Mouse (Mus musculus) lung, embryonic 16.5 days (tissue): Measurements from ENCODE around the gene Tulp1. TPM values are rescaled to one million over a fixed set of nuclear protein-coding genes. Genes with fewer than 3 reads are reported as not detected.
"Not testable (repeated sequence)": the region's sequence is repeated elsewhere in the genome, so short reads cannot be mapped to it uniquely, and the experiment has no call there.

Experiments
- ATAC-seq: fragments of 200-750 bp; cut with Nextera tagmentation; 2 replicates; pipeline ENCODE4 v1.8.0; 2017; ENCODE audit warnings: low read depth, mild to moderate bottlenecking, moderate library complexity
- H3K27ac ChIP-seq: fragments of 300-500 bp; sonication (generic); 2 replicates; pipeline ENCODE4 v1.5.1; 2014; ENCODE audit warnings: mild to moderate bottlenecking, control low read depth, low read length
- H3K27me3 ChIP-seq: fragments of 300-500 bp; sonication (generic); 2 replicates; pipeline ENCODE4 v1.6.1; 2014; ENCODE audit warnings: low read depth, low read length, mixed read lengths; ENCODE audit not compliant: control insufficient read depth, insufficient read depth
- H3K36me3 ChIP-seq: fragments of 300-500 bp; sonication (generic); 2 replicates; pipeline ENCODE4 v1.6.1; 2014; ENCODE audit warnings: low read length; ENCODE audit not compliant: control insufficient read depth, insufficient read depth
- H3K4me1 ChIP-seq: fragments of 300-500 bp; sonication (generic); replicated peaks from 2 replicates; pipeline ENCODE4 v1.6.1; 2014; ENCODE audit warnings: low read length, mixed read lengths; ENCODE audit not compliant: control insufficient read depth, insufficient read depth
- H3K4me2 ChIP-seq: fragments of 300-500 bp; sonication (generic); 2 replicates; pipeline ENCODE4 v1.6.1; 2014; ENCODE audit warnings: low read depth, low read length, control low read depth
- H3K4me3 ChIP-seq: fragments of 300-500 bp; sonication (generic); 2 replicates; pipeline ENCODE4 v1.5.1; 2014; ENCODE audit warnings: mild to moderate bottlenecking, low read length, control low read depth
- H3K9ac ChIP-seq: fragments of 300-500 bp; sonication (generic); 2 replicates; pipeline ENCODE4 v1.6.1; 2014; ENCODE audit warnings: low read length, control low read depth
- H3K9me3 ChIP-seq: fragments of 300-500 bp; sonication (generic); 2 replicates; pipeline ENCODE4 v1.6.1; 2016; ENCODE audit warnings: low read length; ENCODE audit not compliant: control insufficient read depth
- WGBS: fragments of 180-500 bp; shearing (Covaris S2); extraction: QIAGEN DNeasy Blood & Tissue Kit; methylation state at CpG from one replicate; pipeline ENCODE4 v1.1.7; 2014; 5-methylcytosine and 5-hydroxymethylcytosine counted together
- polyA plus RNA-seq: library from polyadenylated mRNA; unstranded; fragments of >200 nt; fragmentation: Nextera tagmentation; extraction: Ambion mirVana; gene quantifications from 2 replicates; pipeline ENCODE4 v1.2.1, GENCODE M21; 2015

The Tulp1 gene
- polyA plus RNA-seq, 1 experiment from 2014 or later, result 7.6 TPM

GRCm38 (mm10) chr17:28332915-28333546 lies 32.0 kb downstream of the Tulp1 start:
- H3K4me2 ChIP-seq, result no peak overlapping the region
- no peaks in the 10 kb centered on the region for H3K9me3 ChIP-seq
- peak; percentile 11; the same call in 1 of the 2 replicates for ATAC-seq
- peak overlapping the region; percentile 54 for H3K27ac ChIP-seq
- H3K36me3 ChIP-seq, result peaks cover 40% of the 10 kb centered on the region
- H3K4me3 ChIP-seq, result no peak overlapping the region
- WGBS, result 47% methylated on average over 31 of the region's 31 CpGs
- no peaks in the 10 kb centered on the region for H3K27me3 ChIP-seq
- peaks cover 23% of the 10 kb centered on the region for H3K4me1 ChIP-seq
- H3K9ac ChIP-seq, result no peak overlapping the region

- Histone ChIP-seq H3K4me1 (peaks cover 30% of the 10 kb centered on the region), H3K4me3 (no peak overlapping the region), H3K9me3 (no peaks in the 10 kb centered on the region), H3K36me3 (peaks cover 35% of the 10 kb centered on the region), H3K27me3 (no peaks in the 10 kb centered on the region), H3K27ac (0 out of 2 replicates have a peak overlapping the region, but pooled peaks have one; percentile 22), H3K9ac (no peak overlapping the region), H3K4me2 (no peak overlapping the region)
- 46% methylated on average over 13 of the region's 13 CpGs for WGBS
- ATAC-seq, result no peak
These were observed 32.7 kb downstream of the Tulp1 start for GRCm38 (mm10) chr17:28332113-28332914.

DNA sequence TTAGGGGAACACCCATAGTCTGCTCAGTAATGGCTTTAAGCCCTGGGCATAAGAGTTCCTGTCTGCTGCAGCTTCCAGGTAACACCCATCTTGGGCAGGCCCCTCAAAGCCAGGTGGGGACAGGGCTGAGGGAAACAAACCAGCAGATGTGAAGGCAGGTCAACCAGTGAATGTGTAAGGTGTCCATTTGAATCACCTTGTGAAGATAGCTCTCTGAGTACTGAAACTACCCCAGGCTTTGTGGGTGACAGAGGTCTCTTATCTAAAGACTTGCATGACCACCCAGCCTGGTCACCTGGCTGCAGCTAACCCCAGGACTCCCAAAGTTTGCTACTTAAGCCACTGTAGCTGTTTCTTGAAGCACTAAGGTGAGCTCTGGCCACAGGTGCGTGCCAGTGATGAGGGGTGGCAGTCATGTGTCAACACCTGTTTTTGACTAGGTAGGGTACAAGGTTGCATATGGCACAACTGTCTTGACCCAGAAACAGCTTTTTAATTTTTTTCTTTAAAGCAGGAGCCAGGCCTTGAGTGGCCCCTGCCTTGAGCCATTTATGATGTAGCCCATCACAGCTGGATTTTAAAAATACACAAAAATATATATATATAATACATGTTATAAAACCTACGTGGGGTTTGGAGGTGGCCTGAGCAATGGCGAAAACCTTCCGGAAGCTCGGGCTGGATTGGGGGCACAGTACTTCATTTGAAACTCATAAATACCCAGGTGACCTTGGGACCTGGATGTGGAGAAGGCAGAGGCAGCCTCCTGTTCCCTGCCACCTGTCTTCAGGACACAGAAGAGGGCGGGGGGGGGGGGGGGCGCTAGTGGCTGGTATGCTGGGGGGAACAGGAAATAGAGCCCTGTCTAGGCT lies 33.5 kb downstream of the Tulp1 start:
- Histone ChIP-seq H3K9ac (no peak overlapping the region), H3K4me3 (no peak overlapping the region), H3K36me3 (peaks cover 32% of the 10 kb centered on the region), H3K4me2 (no peak overlapping the region), H3K27me3 (no peaks in the 10 kb centered on the region), H3K27ac (no peak overlapping the region), H3K9me3 (no peaks in the 10 kb centered on the region), H3K4me1 (peaks cover 31% of the 10 kb centered on the region)
- 38% methylated on average over 5 of the region's 7 CpGs for WGBS
- ATAC-seq, result no peak

- H3K27ac ChIP-seq, H3K27me3 ChIP-seq, ATAC-seq, H3K9me3 ChIP-seq, H3K9ac ChIP-seq: not testable (repeated sequence)
- H3K36me3 ChIP-seq, result peaks cover 28% of the 10 kb centered on the region
- H3K4me1 ChIP-seq, result peaks cover 31% of the 10 kb centered on the region
- H3K4me3 ChIP-seq, result peak overlapping the region; percentile 14; the same call in 1 of the 2 replicates
- H3K4me2 ChIP-seq, result peak overlapping the region; percentile 80; the same call in 1 of the 2 replicates
- WGBS, result 32% methylated on average over 6 of the region's 8 CpGs
These were observed 34.4 kb downstream of the Tulp1 start for GRCm38 (mm10) chr17:28330590-28330989.

- Histone ChIP-seq H3K4me2 (peak overlapping the region; percentile 80), H3K27ac (0 out of 2 replicates have a peak overlapping the region, but pooled peaks have one; percentile 7), H3K36me3 (peaks cover 27% of the 10 kb centered on the region), H3K9ac (peak overlapping the region; percentile 100), H3K4me3 (peak overlapping the region; percentile 96), H3K9me3 (no peaks in the 10 kb centered on the region), H3K27me3 (no peaks in the 10 kb centered on the region), H3K4me1 (peaks cover 31% of the 10 kb centered on the region)
- no peak for ATAC-seq
- WGBS, result 24% methylated on average over 2 of the region's 2 CpGs
These were observed 34.8 kb downstream of the Tulp1 start for GRCm38 (mm10) chr17:28330232-28330546.

GRCm38 (mm10) chr17:28329503-28330231 lies 35.4 kb downstream of the Tulp1 start:
- Histone ChIP-seq H3K4me1 (peaks cover 31% of the 10 kb centered on the region), H3K27ac (peak overlapping the region; percentile 96), H3K36me3 (peaks cover 31% of the 10 kb centered on the region), H3K27me3 (no peaks in the 10 kb centered on the region), H3K9me3 (no peaks in the 10 kb centered on the region; the same call in 1 of the 2 replicates), H3K4me3 (peak overlapping the region; percentile 96), H3K9ac (peak overlapping the region; percentile 100), H3K4me2 (peak overlapping the region; percentile 80)
- ATAC-seq, result no peak
- 4% methylated on average over 4 of the region's 4 CpGs for WGBS

DNA sequence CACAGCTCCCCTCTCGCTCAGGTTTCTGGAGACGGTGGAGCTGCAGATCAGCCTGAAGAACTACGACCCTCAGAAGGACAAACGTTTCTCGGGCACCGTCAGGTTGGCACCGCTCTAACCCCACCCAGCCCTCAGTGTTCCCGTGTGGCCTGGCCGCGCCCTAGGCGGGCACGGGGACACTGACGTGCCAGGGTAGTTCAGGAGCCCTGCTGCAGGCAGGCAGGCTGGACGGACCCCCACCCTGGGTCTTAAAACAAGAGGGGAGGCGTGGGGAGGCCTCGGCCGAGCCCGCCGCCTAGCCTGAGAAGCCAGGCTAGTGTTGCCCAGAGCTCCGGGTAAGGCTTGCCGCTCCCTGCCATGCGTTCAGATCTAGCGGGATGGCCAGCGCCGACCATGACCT lies 36.1 kb downstream of the Tulp1 start:
- WGBS, result 1% methylated on average over 21 of the region's 25 CpGs
- Histone ChIP-seq H3K27me3 (no peaks in the 10 kb centered on the region), H3K4me2 (peak overlapping the region; percentile 80), H3K4me3 (peak overlapping the region; percentile 96), H3K4me1 (peaks cover 28% of the 10 kb centered on the region), H3K27ac (peak overlapping the region; percentile 96), H3K9ac (peak overlapping the region; percentile 100), H3K9me3 (peaks cover 4% of the 10 kb centered on the region; the same call in 1 of the 2 replicates), H3K36me3 (peaks cover 35% of the 10 kb centered on the region)
- ATAC-seq, result peak; percentile 12; the same call in 1 of the 2 replicates

DNA sequence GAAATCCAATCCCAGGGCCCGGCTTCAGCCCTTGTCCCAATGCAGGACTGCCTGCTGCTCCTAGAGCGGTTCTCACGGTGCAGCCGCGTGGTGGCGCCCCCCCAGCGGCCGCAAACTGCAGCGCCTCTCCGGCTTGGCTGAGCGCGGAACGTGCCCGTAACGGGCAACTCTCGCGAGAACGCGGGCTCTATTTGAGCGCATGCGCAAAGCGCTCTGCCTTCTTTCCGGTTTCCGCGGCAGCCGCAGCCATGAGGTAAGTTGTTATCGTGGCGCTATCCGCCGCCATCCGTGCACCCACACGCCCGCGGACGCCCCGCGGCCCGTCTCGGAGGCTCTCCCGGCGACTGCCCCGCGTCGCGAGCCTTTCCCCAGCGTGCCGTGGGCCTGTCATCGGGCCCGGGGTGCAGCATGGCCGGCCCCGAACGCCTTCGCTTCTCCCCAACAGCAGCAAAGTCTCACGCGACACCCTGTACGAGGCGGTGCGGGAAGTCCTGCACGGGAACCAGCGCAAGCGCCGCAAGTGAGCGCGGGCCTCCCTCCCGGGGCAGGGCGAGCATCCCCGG lies 36.6 kb downstream of the Tulp1 start, which contains the start of gene Rpl10a:
TSS of gene Rpl10a (plus strand) at position 106 of the 563 bp plus-strand sequence.
- Histone ChIP-seq H3K4me3 (peak within 1 kb of the TSS; percentile 96), H3K36me3 (peaks cover 34% of the 10 kb centered on the region), H3K9ac (peak within 1 kb of the TSS; percentile 100), H3K4me2 (peak within 1 kb of the TSS; percentile 80), H3K27me3 (no peaks in the 10 kb centered on the region), H3K4me1 (peaks cover 25% of the 10 kb centered on the region), H3K9me3 (peaks cover 4% of the 10 kb centered on the region; the same call in 1 of the 2 replicates), H3K27ac (peak within 1 kb of the TSS; percentile 96)
- 0% methylated on average over 67 of the region's 67 CpGs for WGBS
- peak; percentile 90 for ATAC-seq
